Mouse (Mus musculus): Measurements from ENCODE around the gene Mettl1.
A peak's percentile ranks its signal among the peaks of the same experiment; 100 is the strongest.
"Not testable (repeated sequence)": the region's sequence is repeated elsewhere in the genome, so short reads cannot be mapped to it uniquely, and the experiment has no call there.

The Mettl1 gene

GRCm38 (mm10) chr10:127068360-127069038 is 27.3 kb downstream of the Mettl1 start:
- peak; percentile 11 for DNase-seq (ENCODE audit: low spot score)

- peak; percentile 15 for DNase-seq (ENCODE audit: low spot score)
Observed at GRCm38 (mm10) chr10:127069281-127070189, 28.3 kb downstream of the Mettl1 start.

- DNase-seq (ENCODE audit: low spot score): peak; percentile 95
Observed at GRCm38 (mm10) chr10:127070190-127071121, 29.2 kb downstream of the Mettl1 start, which contains the start of gene Tspan31. Tspan31 (minus strand) TSS chr10:127070264.

GRCm38 (mm10) chr10:127071203-127071602 is 30.0 kb downstream of the Mettl1 start:
- DNase-seq (ENCODE audit: low spot score): no peak

- DNase-seq (ENCODE audit: low spot score): not testable (repeated sequence)
Observed at GRCm38 (mm10) chr10:127072270-127072669, 31.1 kb downstream of the Mettl1 start.

- DNase-seq (ENCODE audit: low spot score): not testable (repeated sequence)
Observed at GRCm38 (mm10) chr10:127072969-127073368, 31.8 kb downstream of the Mettl1 start.

- DNase-seq (ENCODE audit: low spot score): no peak
Observed at GRCm38 (mm10) chr10:127073981-127074380, 32.8 kb downstream of the Mettl1 start.

GRCm38 (mm10) chr10:127075080-127075479 is 33.9 kb downstream of the Mettl1 start, which contains the start of gene Agap2:
Agap2 (plus strand) TSS chr10:127075284.
- no peak for DNase-seq (ENCODE audit: low spot score)

GRCm38 (mm10) chr10:127075651-127076050 is 34.4 kb downstream of the Mettl1 start:
- no peak for DNase-seq (ENCODE audit: low spot score)

GRCm38 (mm10) chr10:127076082-127076481 is 34.9 kb downstream of the Mettl1 start:
- peak; percentile 55 for DNase-seq (ENCODE audit: low spot score)

- peak; percentile 54 for DNase-seq (ENCODE audit: low spot score)
Observed at GRCm38 (mm10) chr10:127077515-127077914, 36.3 kb downstream of the Mettl1 start.

- DNase-seq (ENCODE audit: low spot score): peak; percentile 63
Observed at GRCm38 (mm10) chr10:127078001-127078676, 36.9 kb downstream of the Mettl1 start.

GRCm38 (mm10) chr10:127078677-127079575 is 37.7 kb downstream of the Mettl1 start:
- DNase-seq (ENCODE audit: low spot score): peak; percentile 59

- no peak for DNase-seq (ENCODE audit: low spot score)
Observed at GRCm38 (mm10) chr10:127079665-127080391, 38.6 kb downstream of the Mettl1 start.

- peak; percentile 61 for DNase-seq (ENCODE audit: low spot score)
Observed at GRCm38 (mm10) chr10:127080901-127081780, 39.9 kb downstream of the Mettl1 start.

GRCm38 (mm10) chr10:127081996-127082620 is 40.9 kb downstream of the Mettl1 start:
- DNase-seq (ENCODE audit: low spot score): no peak

- no peak for DNase-seq (ENCODE audit: low spot score)
Observed at GRCm38 (mm10) chr10:127083292-127083914, 42.2 kb downstream of the Mettl1 start.

All from layer of hippocampus, adult 11-12 months (tissue).